Mouse (Mus musculus): Measurements from ENCODE around the gene Map2.

DNA sequence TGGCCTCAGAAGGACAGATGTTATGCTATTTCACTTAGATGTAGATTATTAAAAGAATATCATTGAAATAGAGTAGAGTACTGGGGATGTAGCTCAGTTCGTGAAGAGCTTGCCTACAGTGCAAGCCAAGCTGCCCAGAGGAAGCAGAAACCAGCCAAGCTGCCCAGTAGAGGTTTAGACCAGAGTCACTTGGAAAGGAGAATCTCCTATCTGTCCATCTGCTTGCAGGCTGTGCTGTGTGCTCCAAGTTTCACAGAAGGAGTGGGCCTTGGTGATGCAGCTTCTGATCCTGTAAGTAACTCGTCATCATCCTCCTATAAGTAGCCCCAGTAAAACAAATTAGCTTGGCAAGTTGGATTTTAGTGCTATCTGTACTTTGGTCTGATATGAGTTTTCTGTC, 17.8 kb downstream of the Map2 start:
- TF ChIP-seq CTCF (conservative IDR thresholded peaks at IDR 0.05; ENCODE audit: low read length): no peak
- TF ChIP-seq NANOG (IDR thresholded peaks at IDR 0.05; ENCODE audit: borderline replicate concordance, low read length): no peak

Measured in E14TG2a.4 (cell line).